Mouse (Mus musculus): ENCODE data around the gene H2-Ob. TPM values are rescaled to one million over a fixed set of nuclear protein-coding genes. Genes with fewer than 3 reads are reported as not detected.

The H2-Ob gene
- polyA plus RNA-seq, 1 experiment = 34.6 TPM

- DNase-seq = no peak
- TF ChIP-seq POLR2A (IDR thresholded peaks at IDR 0.05; ENCODE audit: borderline replicate concordance, extremely low read depth, low read depth, low read length) (no peak), CTCF (IDR thresholded peaks at IDR 0.05; ENCODE audit: insufficient read depth, low read length) (no peak)
- WGBS = 57% methylated on average over 2 of the region's 2 CpGs
- no peak overlapping the region for H3K4me3 ChIP-seq (replicated peaks; ENCODE audit: extremely low read depth, low read depth, low read length)
- H3K4me1 ChIP-seq (ENCODE audit: control insufficient read depth, insufficient read depth, low read length) = no peaks in the 10 kb centered on the region; the same call in 1 of the 2 replicates
Measured at GRCm38 (mm10) chr17:34268262-34268661, 29.6 kb downstream of the H2-Ob start.

- H3K4me3 ChIP-seq (replicated peaks; ENCODE audit: extremely low read depth, low read depth, low read length) = no peak overlapping the region
- no peak for DNase-seq
- WGBS = 84% methylated on average over 2 of the region's 2 CpGs
- H3K4me1 ChIP-seq (ENCODE audit: control insufficient read depth, insufficient read depth, low read length) = no peaks in the 10 kb centered on the region; the same call in 1 of the 2 replicates
- no peak for TF ChIP-seq POLR2A (IDR thresholded peaks at IDR 0.05; ENCODE audit: borderline replicate concordance, extremely low read depth, low read depth, low read length)
- TF ChIP-seq CTCF (IDR thresholded peaks at IDR 0.05; ENCODE audit: insufficient read depth, low read length) = no peak
Measured at GRCm38 (mm10) chr17:34268748-34269147, 30.0 kb downstream of the H2-Ob start.

- DNase-seq = no peak
- Histone ChIP-seq H3K4me1 (ENCODE audit: control insufficient read depth, insufficient read depth, low read length) (no peaks in the 10 kb centered on the region; the same call in 1 of the 2 replicates), H3K4me3 (replicated peaks; ENCODE audit: extremely low read depth, low read depth, low read length) (no peak overlapping the region)
- TF ChIP-seq POLR2A (IDR thresholded peaks at IDR 0.05; ENCODE audit: borderline replicate concordance, extremely low read depth, low read depth, low read length) (no peak), CTCF (IDR thresholded peaks at IDR 0.05; ENCODE audit: insufficient read depth, low read length) (no peak)
- WGBS = 75% methylated on average over 4 of the region's 4 CpGs
Measured at GRCm38 (mm10) chr17:34269817-34270216, 31.1 kb downstream of the H2-Ob start.

- H3K4me3 ChIP-seq (replicated peaks; ENCODE audit: extremely low read depth, low read depth, low read length) = no peak overlapping the region
- DNase-seq = no peak
- no peak for TF ChIP-seq CTCF (IDR thresholded peaks at IDR 0.05; ENCODE audit: insufficient read depth, low read length)
- no peak for TF ChIP-seq POLR2A (IDR thresholded peaks at IDR 0.05; ENCODE audit: borderline replicate concordance, extremely low read depth, low read depth, low read length)
- H3K4me1 ChIP-seq (ENCODE audit: control insufficient read depth, insufficient read depth, low read length) = no peaks in the 10 kb centered on the region
- 76% methylated on average over 2 of the region's 2 CpGs for WGBS
Measured at GRCm38 (mm10) chr17:34270230-34270629, 31.5 kb downstream of the H2-Ob start.

GRCm38 (mm10) chr17:34270940-34271339, 32.2 kb downstream of the H2-Ob start:
- Histone ChIP-seq H3K4me1 (ENCODE audit: control insufficient read depth, insufficient read depth, low read length) (no peaks in the 10 kb centered on the region), H3K4me3 (replicated peaks; ENCODE audit: extremely low read depth, low read depth, low read length) (no peak overlapping the region)
- WGBS = 74% methylated on average over 2 of the region's 2 CpGs
- DNase-seq = no peak
- TF ChIP-seq POLR2A (IDR thresholded peaks at IDR 0.05; ENCODE audit: borderline replicate concordance, extremely low read depth, low read depth, low read length) (no peak), CTCF (IDR thresholded peaks at IDR 0.05; ENCODE audit: insufficient read depth, low read length) (no peak)

GRCm38 (mm10) chr17:34272102-34272501, 33.4 kb downstream of the H2-Ob start:
- Histone ChIP-seq H3K4me1 (ENCODE audit: control insufficient read depth, insufficient read depth, low read length) (no peaks in the 10 kb centered on the region), H3K4me3 (replicated peaks; ENCODE audit: extremely low read depth, low read depth, low read length) (no peak overlapping the region)
- DNase-seq = no peak
- 81% methylated on average over 1 of the region's 1 CpGs for WGBS
- TF ChIP-seq POLR2A (IDR thresholded peaks at IDR 0.05; ENCODE audit: borderline replicate concordance, extremely low read depth, low read depth, low read length) = no peak
- TF ChIP-seq CTCF (IDR thresholded peaks at IDR 0.05; ENCODE audit: insufficient read depth, low read length) = no peak

GRCm38 (mm10) chr17:34280499-34281038, 41.9 kb downstream of the H2-Ob start:
- DNase-seq = no peak
- TF ChIP-seq POLR2A (IDR thresholded peaks at IDR 0.05; ENCODE audit: borderline replicate concordance, extremely low read depth, low read depth, low read length) (no peak), CTCF (IDR thresholded peaks at IDR 0.05; ENCODE audit: insufficient read depth, low read length) (no peak)
- Histone ChIP-seq H3K4me3 (replicated peaks; ENCODE audit: extremely low read depth, low read depth, low read length) (no peak overlapping the region), H3K4me1 (ENCODE audit: control insufficient read depth, insufficient read depth, low read length) (no peaks in the 10 kb centered on the region)
- 67% methylated on average over 1 of the region's 1 CpGs for WGBS

- TF ChIP-seq POLR2A (IDR thresholded peaks at IDR 0.05; ENCODE audit: borderline replicate concordance, extremely low read depth, low read depth, low read length) (no peak), CTCF (IDR thresholded peaks at IDR 0.05; ENCODE audit: insufficient read depth, low read length) (no peak)
- no peaks in the 10 kb centered on the region for H3K4me1 ChIP-seq (ENCODE audit: control insufficient read depth, insufficient read depth, low read length)
- no peak overlapping the region for H3K4me3 ChIP-seq (replicated peaks; ENCODE audit: extremely low read depth, low read depth, low read length)
- DNase-seq = no peak
- WGBS = 42% methylated on average over 1 of the region's 1 CpGs
Measured at GRCm38 (mm10) chr17:34281836-34282235, 43.1 kb downstream of the H2-Ob start.

- no peaks in the 10 kb centered on the region for H3K4me1 ChIP-seq (ENCODE audit: control insufficient read depth, insufficient read depth, low read length)
- 0 out of 2 replicates have a peak, but pooled peaks have one; percentile 35 for TF ChIP-seq POLR2A (IDR thresholded peaks at IDR 0.05; ENCODE audit: borderline replicate concordance, extremely low read depth, low read depth, low read length)
- no peak for TF ChIP-seq CTCF (IDR thresholded peaks at IDR 0.05; ENCODE audit: insufficient read depth, low read length)
- WGBS = 65% methylated on average over 4 of the region's 4 CpGs
- DNase-seq = no peak
- H3K4me3 ChIP-seq (replicated peaks; ENCODE audit: extremely low read depth, low read depth, low read length) = peak overlapping the region; percentile 7
Measured at GRCm38 (mm10) chr17:34285371-34285770, 46.7 kb downstream of the H2-Ob start.

GRCm38 (mm10) chr17:34285848-34286247, 47.1 kb downstream of the H2-Ob start:
- 28% methylated on average over 4 of the region's 4 CpGs for WGBS
- DNase-seq = no peak
- Histone ChIP-seq H3K4me1 (ENCODE audit: control insufficient read depth, insufficient read depth, low read length) (no peaks in the 10 kb centered on the region), H3K4me3 (replicated peaks; ENCODE audit: extremely low read depth, low read depth, low read length) (peak overlapping the region; percentile 8)
- TF ChIP-seq POLR2A (IDR thresholded peaks at IDR 0.05; ENCODE audit: borderline replicate concordance, extremely low read depth, low read depth, low read length) = no peak
- TF ChIP-seq CTCF (IDR thresholded peaks at IDR 0.05; ENCODE audit: insufficient read depth, low read length) = peak; percentile 76
